Mouse (Mus musculus): ENCODE results near the gene Gm45713.

GRCm38 (mm10) chr7:45165701-45166100 is 29.7 kb upstream of the Gm45713 start:
- TF ChIP-seq POLR2A (IDR thresholded peaks at IDR 0.05; ENCODE audit: extremely low read depth, insufficient read depth, low read length): no peak
- TF ChIP-seq CTCF (IDR thresholded peaks at IDR 0.05; ENCODE audit: extremely low read depth, insufficient read depth, low read length): no peak
